In the genomic region with DNA sequence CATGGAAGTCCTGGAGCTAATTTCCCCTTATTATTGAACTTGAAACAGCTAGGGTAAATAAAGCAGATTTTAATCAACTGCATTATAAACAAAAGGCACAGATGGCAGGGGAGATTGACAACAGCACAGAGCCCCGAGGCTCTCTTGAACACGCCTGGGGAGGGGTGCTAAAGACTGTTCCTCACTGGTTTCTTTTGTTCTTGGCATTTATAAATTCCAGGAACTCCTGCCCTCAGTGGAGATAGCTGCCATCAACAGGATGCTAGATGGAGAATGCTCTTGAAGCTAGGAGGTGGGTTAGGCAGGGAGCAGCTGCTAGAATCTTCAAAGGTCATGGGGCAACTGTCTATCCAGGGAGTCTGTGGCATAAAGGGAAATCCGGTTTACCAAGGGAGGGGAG, we compare ENCODE assay signal across 22 mouse cellular contexts.
DNase-seq lines count a peak whose midpoint lies in the region; ATAC-seq and TF ChIP-seq lines count a peak whose summit lies in the region.
"Had no signal": no experiment of that assay in that cellular context is flagged by ENCODE, and none has a peak within 500 bp of the region (broad histone marks: within the 10 kb centered on the region; RNA-seq: fewer than 3 reads in every experiment).

No protein-coding gene starts in this region.

- H3K4me1 ChIP-seq in forebrain, embryonic 13.5 days = peaks cover 9% of the 10 kb centered on the region; the same call in 1 of the 2 replicates
- peaks cover 29% of the 10 kb centered on the region for H3K4me1 ChIP-seq in forebrain, embryonic 10.5 days
- peaks cover 56% of the 10 kb centered on the region for H3K4me1 ChIP-seq in G1E (ENCODE audit: insufficient read depth, low read depth, low read length)
- peaks cover 12% of the 10 kb centered on the region for H3K4me1 ChIP-seq in forebrain, embryonic 16.5 days (replicated peaks; ENCODE audit: control insufficient read depth, insufficient read depth, low read length)
- H3K4me1 ChIP-seq: embryonic facial prominence, embryonic 12.5 days; limb, embryonic 10.5 days; midbrain, embryonic 13.5 days; neural tube, embryonic 12.5 days had no signal

- peak; percentile 67 for ATAC-seq in forebrain, embryonic 13.5 days
- ATAC-seq in G1E (ENCODE audit: extremely low read depth, insufficient number of reproducible peaks, low FRiP score, poor library complexity, severe bottlenecking) = peak; percentile 4; the same call in 1 of the 2 replicates
- ATAC-seq in forebrain, embryonic 16.5 days = peak; percentile 78

- 27% methylated on average over 3 of the region's 3 CpGs for WGBS in forebrain, embryonic 13.5 days
- WGBS in forebrain, embryonic 10.5 days = 47% methylated on average over 3 of the region's 3 CpGs
- WGBS in forebrain, embryonic 16.5 days = 24% methylated on average over 3 of the region's 3 CpGs

- no peak overlapping the region for H3K27ac ChIP-seq in forebrain, embryonic 13.5 days
- no peak overlapping the region for H3K27ac ChIP-seq in forebrain, embryonic 10.5 days
- H3K27ac ChIP-seq in forebrain, embryonic 16.5 days (ENCODE audit: low read length) = no peak overlapping the region
- H3K27ac ChIP-seq: embryonic facial prominence, embryonic 12.5 days; kidney, postnatal 0 days; left cerebral cortex, adult 2 months; limb, embryonic 10.5 days; liver, embryonic 15.5 days; midbrain, embryonic 13.5 days; neural tube, embryonic 12.5 days had no signal

- no peaks in the 10 kb centered on the region for H3K36me3 ChIP-seq in forebrain, embryonic 13.5 days (ENCODE audit: poor library complexity, severe bottlenecking)
- no peaks in the 10 kb centered on the region for H3K36me3 ChIP-seq in forebrain, embryonic 10.5 days (replicated peaks)
- H3K36me3 ChIP-seq in G1E (replicated peaks) = no peaks in the 10 kb centered on the region
- H3K36me3 ChIP-seq in forebrain, embryonic 16.5 days (ENCODE audit: control insufficient read depth, insufficient read depth) = no peaks in the 10 kb centered on the region
- H3K36me3 ChIP-seq: embryonic facial prominence, embryonic 12.5 days; limb, embryonic 10.5 days; liver, embryonic 15.5 days; midbrain, embryonic 13.5 days; neural tube, embryonic 12.5 days had no signal

- H3K9ac ChIP-seq in forebrain, embryonic 13.5 days = no peak overlapping the region
- no peak overlapping the region for H3K9ac ChIP-seq in forebrain, embryonic 16.5 days (replicated peaks; ENCODE audit: low read depth, low read length)
- H3K9ac ChIP-seq: embryonic facial prominence, embryonic 12.5 days; liver, embryonic 15.5 days; midbrain, embryonic 13.5 days; neural tube, embryonic 12.5 days had no signal

- no peak overlapping the region for H3K4me3 ChIP-seq in forebrain, embryonic 13.5 days
- H3K4me3 ChIP-seq in forebrain, embryonic 10.5 days = no peak overlapping the region
- no peak overlapping the region; the same call in 1 of the 2 replicates for H3K4me3 ChIP-seq in G1E (ENCODE audit: low read depth, low read length)
- H3K4me3 ChIP-seq in forebrain, embryonic 16.5 days (replicated peaks; ENCODE audit: low read length) = no peak overlapping the region
- H3K4me3 ChIP-seq: embryonic facial prominence, embryonic 12.5 days; left cerebral cortex, adult 2 months; limb, embryonic 10.5 days; liver, embryonic 15.5 days; midbrain, embryonic 13.5 days; neural tube, embryonic 12.5 days had no signal

- no peak for DNase-seq in forebrain, embryonic 10.5 days (ENCODE audit: extremely low spot score, low spot score)
- DNase-seq in G1E (ENCODE audit: low spot score) = no peak
- DNase-seq in lung, postnatal 10 days = peak; percentile 69
- DNase-seq in layer of hippocampus, postnatal 25 days (ENCODE audit: extremely low spot score in 1 of 2, low spot score in 1 of 2) = no peak
- DNase-seq in adrenal gland, adult 18-20 months (ENCODE audit: low spot score in 2 of 2) = no peak
- DNase-seq in frontal cortex, postnatal 14 days (ENCODE audit: low spot score in 2 of 2) = no peak
- DNase-seq: cerebellum, adult 18-20 months; cerebellum, postnatal 14 days; kidney, adult 11 months; layer of hippocampus, adult 9-11 months; liver; thymus, postnatal 25 days had no signal

- no peak for TF ChIP-seq CTCF in G1E (IDR thresholded peaks at IDR 0.05; ENCODE audit: low read depth, low read length)

- no peak overlapping the region for H3K4me2 ChIP-seq in forebrain, embryonic 13.5 days
- H3K4me2 ChIP-seq in forebrain, embryonic 16.5 days (ENCODE audit: low read length) = no peak overlapping the region
- H3K4me2 ChIP-seq: embryonic facial prominence, embryonic 12.5 days; heart, embryonic 11.5 days; liver, embryonic 15.5 days; midbrain, embryonic 13.5 days; neural tube, embryonic 12.5 days had no signal

- peaks cover 11% of the 10 kb centered on the region; the same call in 1 of the 2 replicates for H3K27me3 ChIP-seq in forebrain, embryonic 13.5 days
- peaks cover 55% of the 10 kb centered on the region for H3K27me3 ChIP-seq in forebrain, embryonic 10.5 days (ENCODE audit: poor library complexity, severe bottlenecking)
- H3K27me3 ChIP-seq in G1E (ENCODE audit: insufficient read depth, low read length) = no peaks in the 10 kb centered on the region
- H3K27me3 ChIP-seq in forebrain, embryonic 16.5 days (replicated peaks; ENCODE audit: control insufficient read depth, insufficient read depth, low read length) = no peaks in the 10 kb centered on the region
- H3K27me3 ChIP-seq: embryonic facial prominence, embryonic 12.5 days; liver, embryonic 15.5 days; neural tube, embryonic 12.5 days had no signal

- no peaks in the 10 kb centered on the region for H3K9me3 ChIP-seq in forebrain, embryonic 13.5 days (replicated peaks)
- no peaks in the 10 kb centered on the region for H3K9me3 ChIP-seq in forebrain, embryonic 10.5 days
- H3K9me3 ChIP-seq in G1E (replicated peaks) = no peaks in the 10 kb centered on the region
- no peaks in the 10 kb centered on the region for H3K9me3 ChIP-seq in forebrain, embryonic 16.5 days (ENCODE audit: control insufficient read depth, low read length)
- H3K9me3 ChIP-seq: embryonic facial prominence, embryonic 12.5 days; limb, embryonic 10.5 days; liver, embryonic 15.5 days; midbrain, embryonic 13.5 days; neural tube, embryonic 12.5 days had no signal

Comparison
In these comparisons a context has a peak if more than half of its experiments do, and no peak if none do; other contexts are left out.
1. ATAC-seq: peak in every context shown above with its lines; median percentile 78 in forebrain, embryonic 16.5 days; 67 in forebrain, embryonic 13.5 days; 4 in G1E.